Mouse (Mus musculus) intestine, embryonic 14.5 days (tissue): Measurements from ENCODE around the gene Naip1. TPM values are rescaled to one million over a fixed set of nuclear protein-coding genes. Genes with fewer than 3 reads are reported as not detected.
"Not testable (repeated sequence)": the region's sequence is repeated elsewhere in the genome, so short reads cannot be mapped to it uniquely, and the experiment has no call there.

Experiments
- ATAC-seq: fragments of 200-750 bp; cut with Nextera tagmentation; replicated peaks from 2 replicates; pipeline ENCODE4 v1.8.0; 2017; ENCODE audit warnings: low read depth, moderate number of reproducible peaks, moderate TSS enrichment, moderate library complexity; ENCODE audit not compliant: low FRiP score, low TSS enrichment
- DNase-seq: peaks from one replicate; pipeline ENCODE4 v3.0.0-alpha.2; 2018; ENCODE audit warnings: low spot score
- H3K27ac ChIP-seq: fragments of 300-500 bp; sonication (generic); 2 replicates; pipeline ENCODE4 v1.5.1; 2014; ENCODE audit warnings: low read depth, mild to moderate bottlenecking, control low read depth
- H3K27me3 ChIP-seq: fragments of 300-500 bp; sonication (generic); replicated peaks from 2 replicates; pipeline ENCODE4 v1.6.1; 2014; ENCODE audit warnings: low read length, control low read depth; ENCODE audit not compliant: control insufficient read depth, insufficient read depth
- H3K36me3 ChIP-seq: fragments of 300-500 bp; sonication (generic); 2 replicates; pipeline ENCODE4 v1.6.1; 2014; ENCODE audit warnings: low read length, control low read depth; ENCODE audit not compliant: control insufficient read depth, insufficient read depth
- H3K4me1 ChIP-seq: fragments of 300-500 bp; sonication (generic); replicated peaks from 2 replicates; pipeline ENCODE4 v1.6.1; 2014; ENCODE audit warnings: low read length, control low read depth, mixed read lengths; ENCODE audit not compliant: control insufficient read depth, insufficient read depth
- H3K4me2 ChIP-seq: fragments of 300-500 bp; sonication (generic); 2 replicates; pipeline ENCODE4 v1.6.1; 2014; ENCODE audit warnings: low read length
- H3K4me3 ChIP-seq: fragments of 300-500 bp; sonication (generic); 2 replicates; pipeline ENCODE4 v1.5.1; 2014; ENCODE audit warnings: low read depth, low read length, control low read depth, mixed read lengths
- H3K9ac ChIP-seq: fragments of 300-500 bp; sonication (generic); 2 replicates; pipeline ENCODE4 v1.6.1; 2014; ENCODE audit warnings: mild to moderate bottlenecking, low read length
- H3K9me3 ChIP-seq: fragments of 300-500 bp; sonication (generic); 2 replicates; pipeline ENCODE4 v1.6.1; 2016; ENCODE audit warnings: low read length, control low read depth; ENCODE audit not compliant: control insufficient read depth
- WGBS: fragments of 180-500 bp; shearing (Covaris S2); extraction: QIAGEN DNeasy Blood & Tissue Kit; methylation state at CpG from one replicate; pipeline ENCODE4 v1.1.7; 2014; 5-methylcytosine and 5-hydroxymethylcytosine counted together
- polyA plus RNA-seq: library from polyadenylated mRNA; unstranded; fragments of >200 nt; fragmentation: Nextera tagmentation; extraction: Ambion mirVana; gene quantifications from 2 replicates; pipeline ENCODE4 v1.2.1, GENCODE M21; 2014

The Naip1 gene
- polyA plus RNA-seq, 1 experiment from 2014 or later, result 1.3 TPM

GRCm38 (mm10) chr13:100414428-100414827 lies 38.2 kb downstream of the Naip1 start:
- no peaks in the 10 kb centered on the region for H3K27me3 ChIP-seq
- H3K27ac ChIP-seq, result no peak overlapping the region
- no peaks in the 10 kb centered on the region for H3K4me1 ChIP-seq
- ATAC-seq (no peak), DNase-seq (no peak)
- H3K4me2 ChIP-seq, result no peak overlapping the region
- WGBS, result 45% methylated on average over 1 of the region's 1 CpGs
- H3K9ac ChIP-seq, result no peak overlapping the region
- no peaks in the 10 kb centered on the region for H3K36me3 ChIP-seq
- no peak overlapping the region for H3K4me3 ChIP-seq
- peaks cover 16% of the 10 kb centered on the region for H3K9me3 ChIP-seq

DNA sequence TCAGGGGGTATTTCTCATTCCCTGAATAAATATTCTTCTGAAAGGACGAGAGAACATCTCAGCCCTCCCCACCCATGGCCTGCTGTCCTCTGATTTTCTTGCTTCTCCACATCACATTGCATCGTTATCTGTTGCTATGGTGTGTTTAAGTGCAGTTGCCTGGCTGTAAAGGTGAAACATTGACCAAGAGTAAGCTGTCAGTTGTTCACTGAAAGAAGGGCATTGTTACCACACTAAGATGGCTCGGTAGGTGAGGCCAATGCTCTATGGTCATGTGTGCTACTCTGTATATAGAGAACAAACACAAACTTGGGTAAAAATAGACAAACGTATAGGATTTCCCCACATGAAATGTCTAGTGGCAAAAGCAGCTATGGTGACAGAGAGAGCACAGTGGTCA lies 42.8 kb downstream of the Naip1 start:
- 58% methylated on average over 4 of the region's 4 CpGs for WGBS
- peaks cover under 1% of the 10 kb centered on the region; the same call in 1 of the 2 replicates for H3K9me3 ChIP-seq
- no peak for DNase-seq

GRCm38 (mm10) chr13:100409181-100409580 lies 43.5 kb downstream of the Naip1 start:
- no peak overlapping the region for H3K4me3 ChIP-seq
- no peak overlapping the region for H3K27ac ChIP-seq
- no peaks in the 10 kb centered on the region for H3K4me1 ChIP-seq
- DNase-seq (no peak), ATAC-seq (no peak)
- H3K27me3 ChIP-seq, result no peaks in the 10 kb centered on the region
- H3K9ac ChIP-seq, result no peak overlapping the region
- no peaks in the 10 kb centered on the region for H3K36me3 ChIP-seq
- no peaks in the 10 kb centered on the region for H3K9me3 ChIP-seq
- H3K4me2 ChIP-seq, result no peak overlapping the region
- 73% methylated on average over 5 of the region's 5 CpGs for WGBS

More for the DNA sequence above, 42.8 kb downstream of the Naip1 start:
- no peaks in the 10 kb centered on the region for H3K36me3 ChIP-seq
- no peaks in the 10 kb centered on the region for H3K4me1 ChIP-seq
- H3K27me3 ChIP-seq, result no peaks in the 10 kb centered on the region
- H3K27ac ChIP-seq, result no peak overlapping the region
- H3K4me2 ChIP-seq, result no peak overlapping the region
- ATAC-seq, result peak; percentile 60; the same call in 1 of the 2 replicates
- no peak overlapping the region for H3K9ac ChIP-seq
- H3K4me3 ChIP-seq, result no peak overlapping the region

DNA sequence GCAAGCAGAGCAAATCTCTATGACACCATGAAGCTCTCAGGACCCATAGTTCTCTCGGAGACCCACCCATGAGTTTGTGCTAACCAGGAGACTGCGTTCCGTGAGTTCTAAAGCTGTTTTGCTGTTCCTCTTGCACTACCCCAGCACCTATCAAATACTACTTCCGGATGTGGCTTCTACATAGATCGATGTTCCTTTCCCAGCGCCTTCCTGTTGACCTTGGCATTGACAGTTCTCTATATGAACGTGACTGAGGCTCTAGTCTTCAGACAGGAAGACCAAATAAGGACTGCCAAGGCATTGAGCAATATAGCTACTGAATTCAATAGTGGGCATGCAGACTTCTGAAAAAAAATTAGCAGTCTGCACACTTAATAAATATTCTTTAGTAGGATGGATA lies 44.4 kb downstream of the Naip1 start:
- DNase-seq (no peak), ATAC-seq (no peak)
- Histone ChIP-seq H3K36me3 (no peaks in the 10 kb centered on the region), H3K9ac (no peak overlapping the region), H3K27ac (no peak overlapping the region), H3K9me3 (no peaks in the 10 kb centered on the region), H3K4me2 (no peak overlapping the region), H3K4me1 (no peaks in the 10 kb centered on the region), H3K27me3 (no peaks in the 10 kb centered on the region), H3K4me3 (no peak overlapping the region)
- 87% methylated on average over 7 of the region's 7 CpGs for WGBS

DNA sequence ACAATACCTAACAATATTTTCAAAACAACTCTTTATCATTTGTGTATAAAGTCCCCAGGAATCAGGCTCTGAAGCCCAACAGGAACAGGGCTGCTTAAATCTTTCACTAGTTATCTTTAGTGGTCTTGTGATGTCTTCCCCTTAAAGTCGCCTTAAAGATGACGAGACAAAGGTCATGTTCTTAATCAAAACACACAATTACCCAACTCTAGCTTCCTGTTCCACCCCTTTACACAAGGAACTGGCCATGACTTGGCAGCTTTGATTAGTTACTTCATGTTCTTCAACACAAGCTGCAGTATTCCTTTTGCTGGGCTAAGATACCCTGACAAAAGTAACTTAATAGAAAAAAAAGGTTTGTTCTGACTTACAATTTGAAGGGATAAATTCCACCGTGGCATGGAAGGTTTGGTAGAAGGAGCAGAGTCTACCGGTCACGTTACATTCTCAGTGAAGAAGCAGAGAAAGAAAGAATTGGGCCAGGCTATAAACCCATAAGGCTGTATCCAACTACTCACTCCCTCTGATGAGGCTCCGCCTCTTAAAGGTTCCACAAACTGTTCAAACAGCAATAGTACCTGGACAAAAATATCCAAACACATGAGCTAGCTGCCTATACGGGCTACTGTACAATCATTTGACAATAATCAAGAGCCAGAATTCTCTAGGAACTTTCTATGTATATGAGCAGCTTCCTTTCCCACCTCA lies 49.6 kb downstream of the Naip1 start:
- not testable (repeated sequence) for H3K4me3 ChIP-seq, H3K27ac ChIP-seq, H3K36me3 ChIP-seq, DNase-seq, H3K9ac ChIP-seq, H3K27me3 ChIP-seq, ATAC-seq, H3K4me2 ChIP-seq, H3K9me3 ChIP-seq, H3K4me1 ChIP-seq
- 74% methylated on average over 7 of the region's 7 CpGs for WGBS

DNA sequence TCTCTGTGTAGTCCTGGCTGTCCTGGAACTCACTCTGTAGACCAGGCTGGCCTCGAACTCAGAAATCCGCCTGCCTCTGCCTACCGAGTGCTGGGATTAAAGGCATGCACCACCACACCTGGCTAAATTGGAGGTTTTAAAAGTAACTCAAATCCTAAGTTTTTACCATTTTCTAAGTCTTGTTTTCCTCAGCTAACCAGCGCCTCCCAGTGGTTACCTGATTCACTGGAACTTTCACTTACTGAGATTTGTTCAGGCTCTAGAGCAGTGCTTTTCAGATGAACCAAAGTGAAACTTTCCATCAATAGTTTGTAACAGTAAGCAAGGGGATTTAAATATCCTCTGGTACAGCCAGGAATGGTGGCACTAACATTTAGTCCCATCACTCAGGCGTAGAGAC lies 61.6 kb downstream of the Naip1 start:
- not testable (repeated sequence) for H3K4me3 ChIP-seq, H3K36me3 ChIP-seq, H3K27ac ChIP-seq, H3K27me3 ChIP-seq, H3K9me3 ChIP-seq, H3K9ac ChIP-seq, H3K4me1 ChIP-seq, ATAC-seq, H3K4me2 ChIP-seq
- 34% methylated on average over 5 of the region's 5 CpGs for WGBS
- peak; percentile 73 for DNase-seq

DNA sequence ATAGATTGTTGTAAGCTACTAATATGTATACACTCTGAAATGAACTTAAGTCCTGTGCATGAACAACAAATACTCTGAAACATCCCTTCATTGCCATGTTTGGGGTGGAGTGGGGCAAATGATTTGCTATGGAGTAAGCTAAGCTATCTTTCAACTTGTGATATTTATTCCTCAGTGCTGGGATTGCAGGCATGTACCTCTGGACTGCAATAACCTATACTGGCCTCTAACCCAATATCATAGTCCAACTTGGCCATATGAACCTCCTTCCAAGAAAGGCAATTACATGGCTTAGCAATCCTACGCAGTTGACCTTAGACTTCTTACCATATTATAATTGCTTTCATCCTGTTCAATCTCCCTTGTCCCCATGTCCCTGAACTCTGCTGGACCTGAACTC lies 82.1 kb downstream of the Naip1 start:
- no peaks in the 10 kb centered on the region for H3K27me3 ChIP-seq
- H3K4me2 ChIP-seq, result no peak overlapping the region
- H3K27ac ChIP-seq, result no peak overlapping the region
- ATAC-seq, result no peak
- 97% methylated on average over 1 of the region's 1 CpGs for WGBS
- no peaks in the 10 kb centered on the region for H3K36me3 ChIP-seq
- H3K9ac ChIP-seq, result no peak overlapping the region
- no peaks in the 10 kb centered on the region for H3K9me3 ChIP-seq
- no peaks in the 10 kb centered on the region for H3K4me1 ChIP-seq
- H3K4me3 ChIP-seq, result no peak overlapping the region
- no peak for DNase-seq

Other genes with a start within 250 kb of the Naip1 start
- gene Naip5, start 206.5 kb downstream of the Naip1 start, polyA plus RNA-seq, result 5.4 and 5.6 TPM in 2 replicates
- 5.1 and 5.3 TPM in 2 replicates for gene Naip6, start 135.2 kb downstream of the Naip1 start, polyA plus RNA-seq
- gene Gtf2h2, start 39.7 kb upstream of the Naip1 start, polyA plus RNA-seq, result 81.6 and 96.4 TPM in 2 replicates
- 71.7 and 74.6 TPM in 2 replicates for gene Ocln, start 99.8 kb upstream of the Naip1 start, polyA plus RNA-seq
- gene Marveld2, start 164.1 kb upstream of the Naip1 start, polyA plus RNA-seq, result 24.0 and 25.6 TPM in 2 replicates
- 287 TPM in 2 replicates for gene Ak6, start 198.1 kb upstream of the Naip1 start, polyA plus RNA-seq
- gene Rad17, start 198.2 kb upstream of the Naip1 start, polyA plus RNA-seq, result 20.3 TPM in 2 replicates
- 9.6 and 14.2 TPM in 2 replicates for gene Taf9, start 198.7 kb upstream of the Naip1 start, polyA plus RNA-seq
- 9.3 and 10.1 TPM in 2 replicates for gene Ccdc125, start 216.8 kb upstream of the Naip1 start, polyA plus RNA-seq